Mouse (Mus musculus) liver, embryonic 11.5 days (tissue): ENCODE measurements around the gene Plcd3. TPM values are rescaled to one million over a fixed set of nuclear protein-coding genes. Genes with fewer than 3 reads are reported as not detected.

Source experiments
- ATAC-seq: fragments of 200-750 bp; cut with Nextera tagmentation; replicated peaks from 2 replicates; pipeline ENCODE4 v1.8.0; 2017; ENCODE audit warnings: moderate number of reproducible peaks, mild to moderate bottlenecking, moderate TSS enrichment, moderate library complexity; ENCODE audit not compliant: low FRiP score
- DNase-seq: peaks from one replicate; pipeline ENCODE4 v3.0.0-alpha.2; 2017; ENCODE audit warnings: low spot score
- H3K27ac ChIP-seq: fragments of 300-500 bp; sonication (generic); 2 replicates; pipeline ENCODE4 v1.5.1; 2014; ENCODE audit warnings: mild to moderate bottlenecking, low read depth, low read length, control low read depth
- H3K27me3 ChIP-seq: fragments of 300-500 bp; sonication (generic); replicated peaks from 2 replicates; pipeline ENCODE4 v1.6.1; 2014; ENCODE audit warnings: low read length, mixed read lengths; ENCODE audit not compliant: control insufficient read depth, insufficient read depth
- H3K36me3 ChIP-seq: fragments of 300-500 bp; sonication (generic); 2 replicates; pipeline ENCODE4 v1.6.1; 2014; ENCODE audit warnings: mild to moderate bottlenecking, low read length, moderate library complexity, mixed read lengths; ENCODE audit not compliant: control insufficient read depth, insufficient read depth
- H3K4me1 ChIP-seq: fragments of 300-500 bp; sonication (generic); replicated peaks from 2 replicates; pipeline ENCODE4 v1.6.1; 2014; ENCODE audit warnings: low read length, mixed read lengths; ENCODE audit not compliant: control insufficient read depth, insufficient read depth
- H3K4me2 ChIP-seq: fragments of 300-500 bp; sonication (generic); 2 replicates; pipeline ENCODE4 v1.6.1; 2014; ENCODE audit warnings: mild to moderate bottlenecking, control low read depth, moderate library complexity
- H3K4me3 ChIP-seq: fragments of 300-500 bp; sonication (generic); 2 replicates; pipeline ENCODE4 v1.5.1; 2014; ENCODE audit warnings: low read depth, low read length, control low read depth
- H3K9ac ChIP-seq: fragments of 300-500 bp; sonication (generic); 2 replicates; pipeline ENCODE4 v1.6.1; 2014; ENCODE audit warnings: low read depth, low read length, control low read depth
- H3K9me3 ChIP-seq: fragments of 300-500 bp; sonication (generic); 2 replicates; pipeline ENCODE4 v1.6.1; 2016; ENCODE audit warnings: low read length, inconsistent platforms, mixed read lengths; ENCODE audit not compliant: control insufficient read depth
- WGBS: fragments of 180-500 bp; shearing (Covaris S2); extraction: QIAGEN DNeasy Blood & Tissue Kit; methylation state at CpG from one replicate; pipeline ENCODE4 v1.1.7; 2014; 5-methylcytosine and 5-hydroxymethylcytosine counted together
- polyA plus RNA-seq: library from polyadenylated mRNA; unstranded; fragments of >200 nt; fragmentation: Nextera tagmentation; extraction: Ambion mirVana; gene quantifications from 2 replicates; pipeline ENCODE4 v1.2.1, GENCODE M21; 2014

The Plcd3 gene
- polyA plus RNA-seq, 1 experiment from 2014 or later, result 1.1 TPM

DNA sequence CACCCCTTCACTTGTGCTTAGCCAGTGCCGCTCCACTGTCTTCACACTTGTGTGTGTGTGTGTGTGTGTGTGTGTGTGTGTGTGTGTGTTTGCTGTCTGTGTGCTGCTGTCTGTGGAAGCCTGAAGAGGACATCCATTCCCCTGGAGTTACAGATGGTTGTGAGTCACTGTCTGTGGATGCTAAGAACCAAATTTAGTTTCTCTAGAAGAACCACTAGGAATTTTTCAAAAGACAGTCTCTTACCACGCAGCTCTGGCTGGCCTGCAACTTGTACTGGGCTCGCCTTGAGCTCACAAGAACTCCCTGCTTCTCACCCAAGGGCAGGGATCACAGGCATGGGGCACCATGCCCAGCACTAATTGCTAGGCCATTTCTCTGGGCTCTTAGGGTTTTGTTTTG lies 68.4 kb downstream of the Plcd3 start:
- Histone ChIP-seq H3K4me3 (no peak overlapping the region), H3K9me3 (no peaks in the 10 kb centered on the region), H3K27ac (no peak overlapping the region), H3K27me3 (no peaks in the 10 kb centered on the region), H3K4me2 (peak overlapping the region; percentile 5; the same call in 1 of the 2 replicates), H3K9ac (no peak overlapping the region), H3K4me1 (peaks cover 19% of the 10 kb centered on the region), H3K36me3 (peaks cover 3% of the 10 kb centered on the region; the same call in 1 of the 2 replicates)
- 83% methylated on average over 3 of the region's 3 CpGs for WGBS
- ATAC-seq, result no peak
- DNase-seq, result no peak

DNA sequence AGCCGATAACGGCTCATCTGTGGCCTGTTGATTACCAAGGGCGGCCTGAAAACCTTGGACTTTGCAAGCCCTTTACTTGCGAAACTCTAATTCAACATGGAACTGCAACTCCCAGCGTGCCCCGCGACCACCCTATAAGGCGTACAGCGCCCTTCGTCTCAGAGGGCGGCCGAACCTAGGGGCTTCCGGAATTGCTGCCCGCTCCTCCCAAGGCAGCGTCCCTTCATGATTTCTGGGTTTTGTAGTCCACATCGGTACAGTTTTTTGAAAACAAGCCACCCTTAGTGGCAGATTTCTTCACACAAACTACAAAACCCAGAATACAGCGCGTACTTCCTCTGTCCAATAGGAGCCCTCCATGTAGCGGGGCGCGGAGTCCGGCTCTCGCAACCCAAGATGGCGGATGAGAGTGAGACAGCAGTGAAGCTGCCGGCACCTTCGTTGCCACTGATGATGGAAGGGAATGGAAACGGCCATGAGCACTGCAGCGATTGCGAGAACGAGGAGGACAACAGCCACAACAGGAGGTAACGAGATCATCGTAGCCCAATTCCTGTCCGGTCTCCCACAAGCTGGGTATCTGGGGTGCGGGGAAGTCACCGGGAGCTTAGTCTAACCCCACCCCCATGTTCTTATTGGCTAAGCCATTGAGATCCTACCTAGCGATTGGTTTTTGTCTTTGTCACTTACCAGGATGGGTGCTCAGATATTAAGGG lies 73.1 kb downstream of the Plcd3 start, which contains the start of the genes Nmt1 and Dcakd:
Gene Nmt1, plus strand, starts transcription at position 15 of the 716 bp plus-strand sequence.
Gene Dcakd, minus strand, starts transcription at position 158 of the 716 bp plus-strand sequence.
- H3K27me3 ChIP-seq, result no peaks in the 10 kb centered on the region
- H3K27ac ChIP-seq, result peak within 1 kb of the TSS; percentile 85
- peaks cover 27% of the 10 kb centered on the region for H3K4me1 ChIP-seq
- ATAC-seq (peak; percentile 98), DNase-seq (peak; percentile 99)
- H3K9me3 ChIP-seq, result no peaks in the 10 kb centered on the region
- H3K4me3 ChIP-seq, result peak within 1 kb of the TSS; percentile 67
- under 1% methylated on average over 36 of the region's 36 CpGs for WGBS
- peak within 1 kb of the TSS; percentile 83 for H3K9ac ChIP-seq
- H3K4me2 ChIP-seq, result peak within 1 kb of the TSS; percentile 85
- H3K36me3 ChIP-seq, result peaks cover 7% of the 10 kb centered on the region; the same call in 1 of the 2 replicates

DNA sequence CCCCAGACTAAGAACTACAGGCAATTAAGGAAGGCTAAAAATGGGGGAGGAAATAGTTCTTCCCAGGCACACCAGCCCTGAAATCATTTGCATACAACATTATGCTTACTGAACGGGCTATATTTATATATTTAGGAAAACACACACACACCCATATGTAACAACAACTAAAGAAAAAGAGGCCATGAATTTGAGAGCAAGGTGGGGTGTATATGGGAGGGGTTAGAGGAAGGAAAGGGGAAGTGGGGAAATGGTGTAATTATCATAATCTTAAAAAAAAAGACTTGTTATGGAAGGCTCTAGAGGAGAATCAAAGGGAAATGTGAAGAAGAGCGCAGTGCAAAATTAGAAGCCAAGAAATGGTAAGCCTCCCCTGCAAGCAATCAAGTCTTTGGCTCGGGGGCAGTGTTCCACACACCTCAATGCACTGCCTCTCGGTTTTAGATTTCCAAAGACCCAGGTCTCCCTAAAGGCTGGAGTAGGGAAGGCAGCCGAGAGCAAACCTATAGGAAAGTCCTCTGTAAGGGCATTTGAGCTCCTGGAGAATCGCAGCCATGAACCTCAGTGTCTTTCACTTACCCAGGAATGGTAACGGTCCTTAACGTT lies 73.8 kb downstream of the Plcd3 start:
- no peaks in the 10 kb centered on the region for H3K27me3 ChIP-seq
- H3K27ac ChIP-seq, result peak overlapping the region; percentile 85
- peak overlapping the region; percentile 67 for H3K4me3 ChIP-seq
- DNase-seq (no peak), ATAC-seq (no peak)
- peaks cover 7% of the 10 kb centered on the region; the same call in 1 of the 2 replicates for H3K36me3 ChIP-seq
- peak overlapping the region; percentile 83 for H3K9ac ChIP-seq
- no peaks in the 10 kb centered on the region for H3K9me3 ChIP-seq
- H3K4me1 ChIP-seq, result peaks cover 27% of the 10 kb centered on the region
- 9% methylated on average over 8 of the region's 8 CpGs for WGBS
- peak overlapping the region; percentile 61 for H3K4me2 ChIP-seq

DNA sequence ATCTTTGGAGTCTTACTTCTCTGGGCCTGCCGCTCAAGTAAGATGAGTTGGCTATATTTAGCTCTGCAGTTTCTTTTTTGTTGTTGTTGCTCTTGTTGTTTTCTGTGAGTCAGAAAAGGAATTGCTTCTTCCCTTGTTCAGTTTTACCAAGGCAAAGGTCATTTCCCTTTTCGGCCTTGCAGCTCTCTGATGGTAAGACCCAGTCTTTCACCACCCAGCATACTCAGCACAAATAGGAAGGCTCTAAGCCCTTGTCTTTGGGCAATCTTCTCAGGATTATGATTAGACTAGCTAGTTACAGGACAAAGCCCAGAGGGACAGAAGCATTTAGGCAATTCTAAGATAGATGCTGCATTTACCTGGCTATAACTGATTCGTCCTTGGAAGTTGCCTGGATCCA lies 74.6 kb downstream of the Plcd3 start:
- Histone ChIP-seq H3K4me3 (peak overlapping the region; percentile 67), H3K4me2 (peak overlapping the region; percentile 61), H3K9me3 (no peaks in the 10 kb centered on the region), H3K27ac (0 out of 2 replicates have a peak overlapping the region, but pooled peaks have one; percentile 30), H3K36me3 (peaks cover 7% of the 10 kb centered on the region; the same call in 1 of the 2 replicates), H3K4me1 (peaks cover 24% of the 10 kb centered on the region), H3K9ac (peak overlapping the region; percentile 83), H3K27me3 (no peaks in the 10 kb centered on the region)
- 82% methylated on average over 3 of the region's 3 CpGs for WGBS
- ATAC-seq, result no peak
- DNase-seq, result no peak

DNA sequence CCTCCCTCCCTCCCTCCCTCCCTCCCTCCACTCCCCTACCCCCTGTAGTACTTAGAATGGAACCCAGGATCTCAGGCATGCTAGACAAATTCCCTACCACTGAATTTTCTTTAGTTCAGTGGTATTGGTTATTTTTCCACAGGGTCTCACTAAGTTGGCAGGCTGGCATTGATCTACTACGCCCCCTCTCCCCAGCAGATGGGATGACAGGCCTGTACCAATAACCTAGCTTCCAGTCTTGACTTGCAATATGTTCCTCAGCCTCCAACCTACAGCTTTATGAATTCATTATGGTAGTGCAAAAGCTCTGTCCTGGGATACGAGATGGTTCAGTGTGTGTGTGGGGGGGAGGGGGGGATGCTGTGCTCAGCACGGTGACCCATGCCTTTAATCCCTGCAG lies 77.5 kb downstream of the Plcd3 start:
- H3K4me3 ChIP-seq, result no peak overlapping the region
- 86% methylated on average over 3 of the region's 3 CpGs for WGBS
- no peak overlapping the region for H3K27ac ChIP-seq
- no peaks in the 10 kb centered on the region for H3K27me3 ChIP-seq
- H3K36me3 ChIP-seq, result peaks cover 7% of the 10 kb centered on the region; the same call in 1 of the 2 replicates
- ATAC-seq (no peak), DNase-seq (no peak)
- no peaks in the 10 kb centered on the region for H3K9me3 ChIP-seq
- H3K9ac ChIP-seq, result no peak overlapping the region
- peaks cover 8% of the 10 kb centered on the region; the same call in 1 of the 2 replicates for H3K4me1 ChIP-seq
- no peak overlapping the region for H3K4me2 ChIP-seq

DNA sequence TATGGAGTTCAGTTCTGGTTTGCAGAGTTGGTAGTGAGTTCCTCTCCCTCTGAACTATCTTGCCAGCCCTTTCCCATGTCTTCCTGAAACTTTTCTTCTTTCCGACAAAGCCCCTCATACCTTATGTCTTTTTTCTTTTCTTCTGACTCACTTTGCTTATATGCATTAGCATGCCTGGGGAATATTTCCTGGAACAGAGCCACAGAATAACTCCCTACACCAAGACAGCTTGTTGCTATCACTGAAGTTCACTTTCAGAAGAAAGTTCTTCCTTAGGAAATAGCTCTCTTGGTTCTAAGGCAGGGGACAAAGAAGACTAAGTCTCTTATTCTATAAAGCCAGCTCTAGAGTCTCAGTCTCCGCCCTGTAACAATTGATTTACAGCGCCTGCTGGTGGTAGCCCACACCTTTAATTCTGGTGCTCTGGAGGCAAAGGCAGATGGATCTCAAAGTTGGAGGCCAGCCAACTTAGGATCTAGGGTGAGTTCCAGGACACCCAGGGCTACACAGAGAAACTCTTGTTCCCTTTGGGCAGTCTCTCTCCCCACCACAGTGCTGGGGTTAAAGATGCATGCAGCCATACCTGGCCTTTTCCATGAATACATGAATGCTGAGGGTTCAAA lies 80.6 kb downstream of the Plcd3 start:
- no peak for ATAC-seq
- no peaks in the 10 kb centered on the region for H3K9me3 ChIP-seq
- WGBS, result 83% methylated on average over 3 of the region's 3 CpGs
- H3K36me3 ChIP-seq, result 0 out of 2 replicates have a peak, but pooled peaks cover 5% of the 10 kb centered on the region
- no peak for DNase-seq
- no peak overlapping the region for H3K9ac ChIP-seq
- H3K4me3 ChIP-seq, result no peak overlapping the region
- H3K27ac ChIP-seq, result no peak overlapping the region
- H3K4me1 ChIP-seq, result peaks cover 3% of the 10 kb centered on the region
- H3K4me2 ChIP-seq, result no peak overlapping the region
- H3K27me3 ChIP-seq, result no peaks in the 10 kb centered on the region

Other genes starting within 250 kb of the Plcd3 start
- gene Eftud2, start 220.7 kb downstream of the Plcd3 start, polyA plus RNA-seq, result 259 and 279 TPM in 2 replicates
- 0.78 and 1.1 TPM in 2 replicates for gene Ccdc103, start 220.5 kb downstream of the Plcd3 start, polyA plus RNA-seq
- not detected in 2 replicates for gene Fam187a, start 216.5 kb downstream of the Plcd3 start, polyA plus RNA-seq
- 2.4 and 2.8 TPM in 2 replicates for gene Gfap, start 200.7 kb downstream of the Plcd3 start, polyA plus RNA-seq
- 10.3 TPM in 2 replicates for gene Kif18b, start 176.5 kb downstream of the Plcd3 start, polyA plus RNA-seq
- gene C1ql1, start 155.0 kb downstream of the Plcd3 start, polyA plus RNA-seq, result 0.78 and 1.1 TPM in 2 replicates
- gene Nmt1, start 73.5 kb downstream of the Plcd3 start, polyA plus RNA-seq, result 67.8 and 74.6 TPM in 2 replicates
- 109 and 114 TPM in 2 replicates for gene Dcakd, start 73.3 kb downstream of the Plcd3 start, polyA plus RNA-seq
- 24.5 and 30.7 TPM in 2 replicates for gene Acbd4, start within 50 bp of the Plcd3 start, polyA plus RNA-seq
- gene Hexim1, start 14.6 kb upstream of the Plcd3 start, polyA plus RNA-seq, result 4.6 and 6.1 TPM in 2 replicates
- 11.9 and 13.8 TPM in 2 replicates for gene Hexim2, start 30.8 kb upstream of the Plcd3 start, polyA plus RNA-seq
- 6.3 and 6.9 TPM in 2 replicates for gene Fmnl1, start 69.4 kb upstream of the Plcd3 start, polyA plus RNA-seq
- gene 1700023F06Rik, start 106.9 kb upstream of the Plcd3 start, polyA plus RNA-seq, result 0.15 TPM in 1 of 2 replicates, not detected in the other
- gene Spata32, start 116.8 kb upstream of the Plcd3 start, polyA plus RNA-seq, result not detected in 2 replicates
- gene Map3k14, start 165.8 kb upstream of the Plcd3 start, polyA plus RNA-seq, result 1.1 and 1.6 TPM in 2 replicates